Mouse (Mus musculus) urinary bladder, postnatal 4 days (tissue): Measurements from ENCODE around the gene Vtcn1.

Experiments
- DNase-seq, 2 experiments: peaks; one replicate each; pipeline ENCODE4 v3.0.0; 2021 to 2022; ENCODE audit warnings: low spot score in 2 of 2

The Vtcn1 gene

GRCm38 (mm10) chr3:100921825-100922505 is 96.7 kb downstream of the Vtcn1 start, which contains the start of gene Trim45:
TSS of gene Trim45 (plus strand) at chr3:100922202.
- peak; percentile 98 to 99 for DNase-seq

GRCm38 (mm10) chr3:100922506-100923375 is 97.5 kb downstream of the Vtcn1 start:
- DNase-seq = no peak

- DNase-seq = no peak
Measured at GRCm38 (mm10) chr3:100924065-100924732, 98.9 kb downstream of the Vtcn1 start.

GRCm38 (mm10) chr3:100925176-100925575 is 99.9 kb downstream of the Vtcn1 start:
- DNase-seq = no peak

GRCm38 (mm10) chr3:100931332-100932076 is 106.2 kb downstream of the Vtcn1 start:
- no peak for DNase-seq

- no peak for DNase-seq
Measured at GRCm38 (mm10) chr3:100932077-100932944, 107.1 kb downstream of the Vtcn1 start.

GRCm38 (mm10) chr3:100935521-100935920 is 110.3 kb downstream of the Vtcn1 start:
- no peak for DNase-seq

- DNase-seq = no peak
Measured at GRCm38 (mm10) chr3:100936201-100936600, 110.9 kb downstream of the Vtcn1 start.

- no peak for DNase-seq
Measured at GRCm38 (mm10) chr3:100938211-100938610, 113.0 kb downstream of the Vtcn1 start.

GRCm38 (mm10) chr3:100940496-100941037 is 115.3 kb downstream of the Vtcn1 start:
- no peak for DNase-seq
